Mouse (Mus musculus) c-Kit-positive CD71-negative TER-119-negative erythroid progenitor cells, embryonic 14.5 days (primary cell): Measurements from ENCODE around the gene Cdc7.

Experiments used
- DNase-seq: peaks from one replicate; pipeline ENCODE4 v3.0.0-alpha.2; 2013; ENCODE audit warnings: low read depth

Cdc7 gene

DNA sequence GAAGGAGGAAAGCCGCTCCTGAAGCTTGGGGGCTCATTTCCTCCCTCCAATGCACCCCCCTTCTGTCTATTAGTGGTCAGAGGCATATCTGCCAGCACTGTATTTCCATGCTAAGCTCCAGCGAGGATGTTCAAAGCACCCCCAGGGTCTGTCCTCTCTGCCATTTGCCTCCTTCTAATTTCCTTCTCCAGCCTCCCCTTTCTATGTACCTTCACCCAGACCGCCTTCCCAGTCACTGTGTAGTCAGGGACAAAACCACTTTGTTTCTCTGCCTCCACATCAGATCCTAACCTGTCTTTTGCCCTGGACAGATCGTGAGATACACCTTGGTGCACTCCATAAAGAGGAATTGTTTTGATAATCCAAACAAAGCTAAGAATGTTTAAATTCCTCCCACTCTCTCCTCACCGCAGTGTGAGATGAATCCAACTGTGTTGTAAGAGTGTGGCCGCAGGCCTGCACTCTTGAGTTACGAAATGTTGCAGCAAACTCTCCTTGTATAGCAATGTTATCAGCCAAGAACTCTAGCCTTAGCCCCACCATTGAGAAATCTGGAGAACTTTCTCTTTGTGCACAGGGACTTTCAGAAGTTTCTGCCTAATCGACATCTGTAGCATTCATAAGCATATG lies 27.3 kb downstream of the Cdc7 start:
- DNase-seq: no peak

GRCm38 (mm10) chr5:106994716-106995115 lies 30.6 kb downstream of the Cdc7 start:
- DNase-seq: no peak

DNA sequence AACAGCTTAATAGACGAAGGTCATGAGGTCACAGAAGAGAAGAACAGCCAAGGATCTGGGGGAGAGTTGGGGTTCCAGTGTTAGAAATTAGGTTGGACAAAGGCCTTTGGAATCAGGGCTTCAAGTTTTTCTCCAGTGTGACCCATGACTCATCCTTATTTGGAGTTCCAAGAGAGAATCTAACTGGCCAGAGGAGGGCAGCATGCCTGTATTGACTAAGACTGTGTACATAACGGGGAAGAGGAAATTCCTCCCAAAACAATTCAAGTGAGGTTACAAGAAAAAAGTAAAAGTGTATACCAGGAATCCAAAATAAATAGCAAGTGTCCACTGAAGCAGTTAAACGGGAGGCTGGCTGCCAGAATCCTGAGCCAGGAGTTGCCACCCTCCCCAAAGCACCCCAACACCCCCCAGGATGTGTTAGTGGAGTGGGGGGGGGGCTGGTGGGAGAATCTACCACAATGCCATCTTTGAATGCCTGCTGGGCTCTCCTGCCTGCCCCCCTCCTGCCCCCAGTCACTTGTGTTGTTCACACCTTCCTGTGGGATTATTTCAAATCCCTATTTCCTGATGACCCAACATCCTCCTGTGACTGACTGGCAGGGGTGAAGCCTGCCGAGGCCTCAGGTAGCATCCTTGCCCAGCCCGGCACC lies 31.9 kb downstream of the Cdc7 start:
- DNase-seq: no peak

DNA sequence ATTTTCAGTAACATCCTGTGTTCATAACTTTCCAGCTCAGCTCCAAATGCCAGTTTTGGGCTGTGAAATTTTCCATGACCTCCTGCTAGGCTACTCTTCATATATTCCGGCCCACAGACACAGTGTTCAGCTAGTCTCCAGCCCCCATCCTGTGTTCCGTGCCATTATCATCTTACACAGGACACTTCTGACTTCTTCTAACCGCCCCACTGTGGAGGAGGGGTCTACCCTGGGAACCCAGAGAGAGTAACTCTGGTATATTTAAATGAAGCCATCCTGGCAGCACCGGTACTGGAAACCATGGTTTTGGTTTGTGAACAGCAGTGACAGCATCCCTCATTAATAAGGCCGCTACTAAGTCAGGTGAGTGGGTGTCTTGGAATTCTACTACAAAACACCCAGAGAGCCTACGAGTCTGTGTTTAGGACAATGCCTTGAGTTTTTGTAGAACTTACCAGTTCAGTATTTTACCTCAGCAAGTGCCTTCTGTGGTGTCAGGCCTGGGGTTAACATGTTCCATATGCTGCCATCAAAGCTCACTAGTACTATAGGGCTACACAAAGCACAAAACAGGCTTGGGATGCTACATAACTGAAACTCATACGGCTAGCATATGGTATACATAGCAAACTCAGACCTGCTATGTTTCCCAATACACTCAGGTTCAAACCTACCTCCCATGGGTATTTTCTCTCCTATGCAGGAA lies 32.6 kb downstream of the Cdc7 start:
- no peak for DNase-seq

GRCm38 (mm10) chr5:107001396-107002090 lies 37.4 kb downstream of the Cdc7 start:
- DNase-seq: no peak

GRCm38 (mm10) chr5:107002091-107002416 lies 37.9 kb downstream of the Cdc7 start:
- no peak for DNase-seq

- DNase-seq: no peak
Measured at GRCm38 (mm10) chr5:107009721-107010120, 45.6 kb downstream of the Cdc7 start.

GRCm38 (mm10) chr5:107010300-107010699 lies 46.2 kb downstream of the Cdc7 start:
- DNase-seq: no peak

GRCm38 (mm10) chr5:107011316-107012029 lies 47.4 kb downstream of the Cdc7 start:
- DNase-seq: no peak

DNA sequence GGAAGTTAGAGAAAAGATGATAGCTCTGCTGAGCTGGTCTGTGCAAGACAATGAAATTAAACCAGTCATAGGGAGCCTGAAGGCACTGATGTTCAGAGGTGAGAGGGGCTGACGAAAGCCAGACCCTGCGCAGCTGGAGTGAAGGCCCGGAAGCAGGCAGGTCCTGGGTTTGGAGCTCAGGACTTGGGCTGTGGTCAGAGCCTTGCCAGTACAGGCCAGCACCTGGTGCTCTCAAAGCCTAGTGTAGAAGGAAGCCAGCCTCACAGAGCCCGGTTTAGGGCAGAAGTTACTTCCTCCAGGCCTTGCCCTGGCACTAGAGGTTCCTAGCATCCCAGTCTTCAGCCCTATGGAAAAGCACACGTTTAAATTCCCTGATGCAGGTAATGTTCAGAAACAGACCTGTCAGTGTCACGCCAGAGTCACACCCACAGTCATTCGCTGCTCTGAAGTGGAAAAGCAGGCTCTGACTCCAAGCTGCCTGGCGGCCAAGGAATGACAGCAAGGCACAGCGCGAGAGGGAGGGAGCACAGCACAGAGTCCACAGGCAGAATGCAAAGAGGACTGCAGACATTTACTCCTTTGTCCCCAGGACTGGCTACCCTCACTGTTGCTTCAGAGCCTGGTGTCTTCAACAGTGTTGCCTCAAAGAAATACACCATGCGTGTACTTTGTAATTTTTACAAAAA lies 48.1 kb downstream of the Cdc7 start:
- DNase-seq: no peak

DNA sequence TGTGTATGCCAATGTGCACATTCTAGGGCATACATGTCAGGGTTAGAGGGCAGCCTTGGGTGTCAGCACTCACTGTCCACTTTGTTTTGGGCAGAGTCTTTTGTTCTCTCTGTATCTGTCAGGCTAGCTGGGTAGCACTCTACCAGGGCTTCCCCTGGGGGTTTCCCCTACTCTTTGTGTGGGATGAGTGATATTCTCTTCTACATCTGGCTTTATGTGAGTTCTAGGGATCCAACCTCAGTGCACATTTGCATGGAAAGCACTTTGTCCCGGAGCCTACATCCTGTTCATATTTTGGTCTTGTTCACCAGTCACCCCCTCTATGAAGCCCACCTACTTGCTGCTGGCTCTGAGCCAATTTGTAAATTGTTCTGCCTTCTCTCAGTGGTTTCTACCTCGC lies 49.3 kb downstream of the Cdc7 start:
- no peak for DNase-seq

- DNase-seq: no peak
Measured at GRCm38 (mm10) chr5:107014146-107014545, 50.0 kb downstream of the Cdc7 start.

- DNase-seq: no peak
Measured at GRCm38 (mm10) chr5:107015046-107015421, 50.9 kb downstream of the Cdc7 start.

DNA sequence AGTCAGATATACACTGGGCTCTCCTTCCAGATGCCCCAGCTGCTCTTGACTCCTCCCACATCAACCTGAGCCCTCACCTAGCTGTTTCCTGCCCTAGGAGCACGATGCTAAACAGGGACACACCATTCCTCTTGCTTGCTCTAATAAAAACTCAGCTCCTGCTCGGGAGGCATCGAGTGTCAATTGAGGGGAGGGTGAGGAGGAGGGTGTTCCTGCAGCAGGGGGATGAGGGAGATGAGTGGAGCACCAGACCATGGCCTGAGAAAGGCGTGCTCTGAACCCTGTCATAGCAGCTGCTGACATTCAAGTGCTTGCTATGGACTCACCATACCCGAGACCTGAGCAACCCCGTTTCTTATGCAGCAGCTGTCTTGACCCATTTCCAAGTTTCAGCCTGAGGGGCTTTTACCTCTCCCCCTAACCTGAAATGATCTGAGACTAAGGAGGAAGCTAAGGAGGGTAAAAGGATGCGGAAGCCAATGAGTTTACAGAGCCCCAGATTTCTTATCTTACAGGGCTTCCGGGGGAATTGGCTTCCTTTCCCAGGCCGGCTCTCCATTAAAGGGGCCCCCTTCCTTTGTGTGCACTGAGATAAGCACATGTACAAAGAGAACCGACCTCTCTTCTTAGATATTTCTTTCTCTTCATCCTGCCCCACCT lies 51.4 kb downstream of the Cdc7 start:
- DNase-seq: no peak

GRCm38 (mm10) chr5:107016538-107016937 lies 52.4 kb downstream of the Cdc7 start:
- DNase-seq: no peak

DNA sequence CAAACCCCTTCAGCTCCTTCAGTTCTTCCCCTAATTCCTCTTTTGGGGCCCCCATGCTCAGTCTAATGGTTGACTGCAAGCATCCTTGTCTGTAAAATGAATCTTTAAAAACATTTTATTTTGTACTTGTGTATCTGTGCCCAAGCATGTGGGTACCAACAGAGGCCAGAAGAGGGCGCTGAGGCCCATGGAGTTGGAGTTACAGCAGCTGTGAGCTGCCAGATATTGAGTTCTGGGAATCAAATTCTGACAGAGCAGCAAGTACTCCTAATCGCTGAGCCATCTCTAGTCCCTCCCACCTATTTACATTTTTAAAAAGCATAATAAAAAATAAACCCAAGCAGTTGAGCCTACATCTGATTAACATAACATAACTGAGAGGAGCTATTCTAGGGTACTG lies 53.4 kb downstream of the Cdc7 start:
- DNase-seq: no peak

DNA sequence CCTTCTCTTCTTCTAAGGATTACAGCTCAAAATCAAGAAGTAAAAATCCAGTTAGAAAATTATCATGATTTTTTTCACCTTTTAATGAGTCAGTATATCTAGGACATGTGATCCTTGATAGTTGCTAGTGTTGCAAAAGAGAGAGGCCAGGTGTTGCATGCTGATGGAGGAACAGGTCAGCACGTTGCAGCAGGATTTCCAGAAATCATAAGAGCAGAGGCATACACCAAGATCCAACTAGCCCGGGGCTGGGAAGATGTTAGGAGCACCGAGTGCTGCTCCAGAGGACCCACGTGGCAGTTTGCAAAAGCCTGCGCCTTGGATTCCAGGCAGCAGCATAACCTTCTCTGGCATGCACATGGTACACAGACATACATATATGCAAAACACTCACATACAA lies 54.9 kb downstream of the Cdc7 start:
- no peak for DNase-seq

- DNase-seq: no peak
Measured at GRCm38 (mm10) chr5:107019904-107020303, 55.8 kb downstream of the Cdc7 start.

DNA sequence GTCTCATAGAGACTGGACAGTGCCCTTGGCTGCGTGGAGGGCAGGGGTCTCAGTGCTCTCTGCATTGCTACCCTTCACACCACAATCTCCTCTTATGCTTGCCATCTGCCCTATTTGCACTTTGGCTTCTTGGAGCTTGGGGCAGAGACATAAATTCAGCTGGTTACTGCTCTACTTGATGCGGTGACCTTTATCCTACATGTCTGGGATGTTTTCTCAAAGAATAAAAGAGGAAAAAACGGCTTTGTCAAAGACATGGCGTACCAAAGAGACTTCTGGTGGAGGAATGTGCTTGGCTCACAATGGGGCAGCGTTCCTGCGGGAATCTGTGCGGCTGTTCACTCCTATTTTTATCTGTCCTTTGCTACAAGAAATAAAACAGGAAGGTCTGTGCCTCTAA lies 56.2 kb downstream of the Cdc7 start:
- no peak for DNase-seq

- no peak for DNase-seq
Measured at GRCm38 (mm10) chr5:107021291-107022063, 57.4 kb downstream of the Cdc7 start.

GRCm38 (mm10) chr5:107022064-107022428 lies 57.9 kb downstream of the Cdc7 start:
- no peak for DNase-seq
